Mouse (Mus musculus): Measurements from ENCODE around the gene Ogn. TPM values are rescaled to one million over a fixed set of nuclear protein-coding genes. Genes with fewer than 3 reads are reported as not detected.

Ogn gene
- total RNA-seq (2021) = 10 to 100 TPM; 69.0 to 74.7 TPM
- polyA plus RNA-seq (2012; rRNA removed) = 27.4 and 71.7 TPM in 2 replicates
- long read RNA-seq, transcript Ogn-201 (7 exons, 2,566 nt) = major isoform, 12 of 35 reads
- long read RNA-seq, partial matches to known transcripts = 19 of 35 reads
- long read RNA-seq, other reads (novel, unspliced or antisense) = 4 of 35 reads

DNA sequence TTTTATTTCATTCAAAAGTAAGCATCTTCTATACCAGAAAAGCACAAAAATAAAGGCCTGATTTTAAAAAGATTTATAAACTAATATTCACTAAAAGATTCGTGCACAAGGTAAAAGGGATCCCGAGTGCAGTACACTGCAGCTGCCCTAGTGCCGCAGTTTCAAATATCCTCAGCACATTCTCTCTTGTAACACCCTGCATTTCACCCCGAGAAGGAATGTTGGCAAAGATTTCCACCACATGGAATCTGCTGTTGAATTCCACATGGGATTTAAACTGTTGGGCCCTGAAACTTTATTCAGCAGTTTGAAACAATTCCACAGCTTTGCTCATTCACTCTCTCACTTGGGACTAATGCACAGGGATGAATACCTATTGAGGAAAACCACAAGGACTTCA, at the start of gene Ogn:
Gene Ogn, plus strand, starts transcription at position 333 of the 400 bp plus-strand sequence.
- peak within 1 kb of the TSS; percentile 78; the same call in 1 of the 2 replicates for H3K9ac ChIP-seq (ENCODE audit: low read depth, low read length)
- H3K36me3 ChIP-seq (ENCODE audit: control insufficient read depth, insufficient read depth, low read length) = peaks cover 4% of the 10 kb centered on the region
- H3K79me2 ChIP-seq (replicated peaks; ENCODE audit: control insufficient read depth, insufficient read depth, low read length) = no peaks in the 10 kb centered on the region
- 46% methylated on average over 4 of the region's 4 CpGs for whole genome bisulfite sequencing
- TF ChIP-seq CTCF (IDR thresholded peaks at IDR 0.05) (0 out of 2 replicates have a peak, but pooled peaks have one; percentile 25), POLR2A (IDR thresholded peaks at IDR 0.05; ENCODE audit: insufficient read depth, low read depth, low read length) (no peak)
- H3K27ac ChIP-seq = peak within 1 kb of the TSS; percentile 82
- peaks cover 1% of the 10 kb centered on the region for H3K4me1 ChIP-seq (ENCODE audit: control insufficient read depth, insufficient read depth, low read length)
- H3K27me3 ChIP-seq (ENCODE audit: control insufficient read depth, insufficient read depth, low read length) = no peaks in the 10 kb centered on the region
- peak within 1 kb of the TSS; percentile 36 for H3K4me3 ChIP-seq
- intact Hi-C loops (cut with DNase I) = no loop called here
- DNase-seq = peak; percentile 26 to 58

DNA sequence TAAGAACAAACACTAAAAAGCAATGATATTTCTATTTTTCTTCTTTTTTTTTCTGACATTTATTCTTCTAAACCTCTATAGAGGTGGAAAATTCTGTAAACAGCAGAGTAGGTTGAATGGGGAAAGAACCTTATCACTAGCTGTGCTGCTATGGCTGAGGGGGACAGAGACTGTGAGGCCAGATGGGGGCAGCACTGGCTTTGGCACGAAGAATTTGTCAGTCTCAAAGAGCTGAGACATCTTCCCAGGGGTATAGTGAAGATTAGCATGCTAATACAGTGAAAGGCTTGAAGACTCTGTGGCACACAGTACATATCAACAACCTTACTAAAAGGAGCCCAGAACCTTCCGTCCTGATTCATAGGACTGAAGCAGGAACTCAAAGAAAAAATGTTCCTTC, 48.7 kb upstream of the Ogn start:
- Histone ChIP-seq H3K36me3 (ENCODE audit: control insufficient read depth, insufficient read depth, low read length) (peaks cover 2% of the 10 kb centered on the region; the same call in 1 of the 2 replicates), H3K27me3 (ENCODE audit: control insufficient read depth, insufficient read depth, low read length) (no peaks in the 10 kb centered on the region), H3K9ac (ENCODE audit: low read depth, low read length) (no peak overlapping the region), H3K27ac (no peak overlapping the region), H3K4me1 (ENCODE audit: control insufficient read depth, insufficient read depth, low read length) (peaks cover 2% of the 10 kb centered on the region), H3K79me2 (replicated peaks; ENCODE audit: control insufficient read depth, insufficient read depth, low read length) (no peaks in the 10 kb centered on the region), H3K4me3 (no peak overlapping the region)
- TF ChIP-seq POLR2A (IDR thresholded peaks at IDR 0.05; ENCODE audit: insufficient read depth, low read depth, low read length) (no peak), CTCF (IDR thresholded peaks at IDR 0.05) (peak; percentile 71), EP300 (IDR thresholded peaks at IDR 0.05; ENCODE audit: insufficient read depth, low read depth, low read length) (0 out of 2 replicates have a peak, but pooled peaks have one; percentile 13)
- WGBS = 37% methylated on average over 2 of the region's 2 CpGs
- DNase-seq = peak; percentile 54 to 70
- intact Hi-C loops (cut with DNase I) = loop anchor here (5.0 kb wide), 1 partner anchor 88 kb away; no protein-coding TSS in a partner anchor

DNA sequence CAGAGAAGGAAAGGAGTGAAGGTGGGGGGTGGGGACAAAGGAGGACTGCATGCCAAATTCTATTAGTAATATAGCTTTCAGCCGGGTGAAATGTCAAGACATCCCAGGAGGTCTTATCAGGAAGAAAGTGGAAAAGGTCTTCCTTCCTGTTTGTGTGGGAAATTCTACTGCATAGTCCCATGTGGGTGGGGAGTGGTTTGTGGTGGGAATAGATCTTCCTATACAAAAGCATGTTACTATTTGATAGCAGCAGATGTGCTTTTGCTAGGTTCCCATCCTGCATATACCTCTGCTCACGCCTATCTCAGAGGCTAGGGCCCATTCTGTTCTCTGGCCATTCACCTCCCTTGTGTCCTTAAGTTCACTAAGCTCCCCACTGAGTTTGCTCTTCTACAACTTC, 47.0 kb upstream of the Ogn start:
- no peak for DNase-seq
- Histone ChIP-seq H3K36me3 (ENCODE audit: control insufficient read depth, insufficient read depth, low read length) (peaks cover 2% of the 10 kb centered on the region; the same call in 1 of the 2 replicates), H3K4me1 (ENCODE audit: control insufficient read depth, insufficient read depth, low read length) (peaks cover 2% of the 10 kb centered on the region), H3K4me3 (no peak overlapping the region), H3K27me3 (ENCODE audit: control insufficient read depth, insufficient read depth, low read length) (no peaks in the 10 kb centered on the region), H3K79me2 (replicated peaks; ENCODE audit: control insufficient read depth, insufficient read depth, low read length) (no peaks in the 10 kb centered on the region), H3K9ac (ENCODE audit: low read depth, low read length) (no peak overlapping the region), H3K27ac (no peak overlapping the region; the same call in 1 of the 2 replicates)
- WGBS = 22% methylated on average over 2 of the region's 2 CpGs
- TF ChIP-seq CTCF (IDR thresholded peaks at IDR 0.05) (no peak), EP300 (IDR thresholded peaks at IDR 0.05; ENCODE audit: insufficient read depth, low read depth, low read length) (no peak), POLR2A (IDR thresholded peaks at IDR 0.05; ENCODE audit: insufficient read depth, low read depth, low read length) (no peak)
- intact Hi-C loops (cut with DNase I) = no loop called here

DNA sequence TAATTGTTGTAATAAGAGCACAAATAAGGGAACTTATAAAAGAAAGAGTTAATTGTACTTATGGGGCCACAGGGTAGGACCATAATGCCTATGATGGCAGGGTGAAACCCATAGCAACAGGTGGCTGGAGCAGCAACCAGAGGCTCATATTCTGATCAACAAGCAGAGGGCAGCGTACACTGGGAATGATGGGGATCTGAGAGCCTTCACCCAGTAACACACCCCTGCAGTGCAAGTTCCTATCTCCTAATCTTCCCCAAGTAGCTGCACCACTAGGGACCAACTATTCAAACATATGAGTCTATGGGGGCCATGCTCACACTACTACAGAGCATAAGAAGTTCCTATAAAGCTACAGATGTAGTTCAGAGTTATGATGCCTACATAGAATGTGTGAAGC, 43.5 kb upstream of the Ogn start:
- Histone ChIP-seq H3K9ac (ENCODE audit: low read depth, low read length) (no peak overlapping the region), H3K4me1 (ENCODE audit: control insufficient read depth, insufficient read depth, low read length) (peaks cover 2% of the 10 kb centered on the region), H3K27ac (no peak overlapping the region), H3K79me2 (replicated peaks; ENCODE audit: control insufficient read depth, insufficient read depth, low read length) (no peaks in the 10 kb centered on the region), H3K4me3 (no peak overlapping the region), H3K27me3 (ENCODE audit: control insufficient read depth, insufficient read depth, low read length) (no peaks in the 10 kb centered on the region), H3K36me3 (ENCODE audit: control insufficient read depth, insufficient read depth, low read length) (no peaks in the 10 kb centered on the region; the same call in 1 of the 2 replicates)
- DNase-seq = no peak
- intact Hi-C loops (cut with DNase I) = no loop called here
- TF ChIP-seq EP300 (IDR thresholded peaks at IDR 0.05; ENCODE audit: insufficient read depth, low read depth, low read length) (no peak), CTCF (IDR thresholded peaks at IDR 0.05) (no peak), POLR2A (IDR thresholded peaks at IDR 0.05; ENCODE audit: insufficient read depth, low read depth, low read length) (no peak)
- WGBS = 96% methylated on average over 1 of the region's 1 CpGs

DNA sequence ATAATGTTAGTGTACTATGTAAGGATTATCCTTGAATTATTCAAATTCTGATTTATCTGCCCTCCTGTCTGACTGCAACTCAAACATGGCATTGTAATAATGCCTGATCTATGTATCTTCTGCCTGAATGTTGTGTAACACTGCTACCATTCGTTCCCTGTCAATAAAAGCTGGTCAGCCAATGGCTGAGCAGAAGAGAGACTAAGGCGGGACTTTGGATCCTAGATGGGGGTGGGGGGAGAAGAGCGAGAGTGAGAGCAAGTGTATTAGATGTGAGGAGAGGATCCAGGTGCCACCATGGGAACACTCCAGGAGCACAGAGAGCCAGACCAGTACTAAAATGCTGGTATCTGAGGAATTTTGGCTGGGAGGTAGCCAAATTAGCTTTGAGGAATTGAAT, 37.5 kb upstream of the Ogn start:
- H3K27ac ChIP-seq = no peak overlapping the region
- intact Hi-C loops (cut with DNase I) = no loop called here
- H3K79me2 ChIP-seq (replicated peaks; ENCODE audit: control insufficient read depth, insufficient read depth, low read length) = no peaks in the 10 kb centered on the region
- DNase-seq = no peak
- H3K9ac ChIP-seq (ENCODE audit: low read depth, low read length) = no peak overlapping the region
- 84% methylated on average over 3 of the region's 3 CpGs for WGBS
- no peak overlapping the region for H3K4me3 ChIP-seq
- no peaks in the 10 kb centered on the region for H3K36me3 ChIP-seq (ENCODE audit: control insufficient read depth, insufficient read depth, low read length)
- no peaks in the 10 kb centered on the region for H3K27me3 ChIP-seq (ENCODE audit: control insufficient read depth, insufficient read depth, low read length)
- TF ChIP-seq POLR2A (IDR thresholded peaks at IDR 0.05; ENCODE audit: insufficient read depth, low read depth, low read length) = no peak
- TF ChIP-seq EP300 (IDR thresholded peaks at IDR 0.05; ENCODE audit: insufficient read depth, low read depth, low read length) = no peak
- TF ChIP-seq CTCF (IDR thresholded peaks at IDR 0.05) = no peak
- H3K4me1 ChIP-seq (ENCODE audit: control insufficient read depth, insufficient read depth, low read length) = no peaks in the 10 kb centered on the region

DNA sequence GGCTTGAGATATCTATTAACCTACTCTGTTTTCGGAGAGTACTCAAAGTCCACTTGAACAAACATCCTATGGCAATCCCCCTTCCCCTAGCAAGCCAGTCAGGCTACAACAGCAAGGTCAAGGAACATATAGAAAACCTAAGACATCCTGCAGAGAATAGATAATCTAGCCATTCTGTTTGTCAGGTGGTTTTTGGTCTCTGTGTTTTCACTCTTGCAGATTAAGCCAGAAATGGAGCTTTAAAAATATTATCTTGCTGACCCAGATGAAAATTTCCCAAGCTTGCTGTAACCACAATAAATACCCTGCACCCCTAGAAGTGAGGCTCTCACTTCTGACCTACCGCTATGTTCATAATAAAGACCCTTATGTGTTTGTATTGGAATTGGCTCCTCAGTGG, 36.4 kb upstream of the Ogn start:
- Histone ChIP-seq H3K36me3 (ENCODE audit: control insufficient read depth, insufficient read depth, low read length) (no peaks in the 10 kb centered on the region), H3K27me3 (ENCODE audit: control insufficient read depth, insufficient read depth, low read length) (no peaks in the 10 kb centered on the region), H3K9ac (ENCODE audit: low read depth, low read length) (no peak overlapping the region), H3K27ac (no peak overlapping the region), H3K79me2 (replicated peaks; ENCODE audit: control insufficient read depth, insufficient read depth, low read length) (no peaks in the 10 kb centered on the region), H3K4me3 (no peak overlapping the region), H3K4me1 (ENCODE audit: control insufficient read depth, insufficient read depth, low read length) (no peaks in the 10 kb centered on the region)
- TF ChIP-seq CTCF (IDR thresholded peaks at IDR 0.05) (no peak), POLR2A (IDR thresholded peaks at IDR 0.05; ENCODE audit: insufficient read depth, low read depth, low read length) (no peak), EP300 (IDR thresholded peaks at IDR 0.05; ENCODE audit: insufficient read depth, low read depth, low read length) (no peak)
- DNase-seq = no peak
- intact Hi-C loops (cut with DNase I) = no loop called here
- WGBS = 77% methylated on average over 2 of the region's 2 CpGs

Measured in heart, adult 2 months (tissue).